Mouse (Mus musculus): ENCODE measurements around the gene Mmp28. TPM values are rescaled to one million over a fixed set of nuclear protein-coding genes. Genes with fewer than 3 reads are reported as not detected.

Gene Mmp28
- total RNA-seq (2021): 1 to 10 TPM; 4.7 to 4.9 TPM
- polyA plus RNA-seq (2012; rRNA removed): 3.3 and 4.4 TPM in 2 replicates
- long read RNA-seq, partial matches to known transcripts: 1 of 1 reads
- long read RNA-seq, other reads (novel, unspliced or antisense): 0 of 1 reads

- WGBS: under 1% methylated on average over 42 of the region's 42 CpGs
- Histone ChIP-seq H3K4me1 (ENCODE audit: control insufficient read depth, insufficient read depth, low read length) (peaks cover 24% of the 10 kb centered on the region), H3K9ac (ENCODE audit: low read depth, low read length) (peak within 1 kb of the TSS; percentile 90), H3K79me2 (replicated peaks; ENCODE audit: control insufficient read depth, insufficient read depth, low read length) (peaks cover 3% of the 10 kb centered on the region; the same call in 1 of the 2 replicates), H3K36me3 (ENCODE audit: control insufficient read depth, insufficient read depth, low read length) (peaks cover 4% of the 10 kb centered on the region; the same call in 1 of the 2 replicates), H3K4me3 (peak within 1 kb of the TSS; percentile 59), H3K27ac (peak within 1 kb of the TSS; percentile 78), H3K27me3 (ENCODE audit: control insufficient read depth, insufficient read depth, low read length) (no peaks in the 10 kb centered on the region)
- DNase-seq: peak; percentile 85 to 87
- intact Hi-C loops (cut with DNase I): no loop called here
- TF ChIP-seq POLR2A (IDR thresholded peaks at IDR 0.05; ENCODE audit: insufficient read depth, low read depth, low read length) (peak; percentile 42), CTCF (IDR thresholded peaks at IDR 0.05) (no peak), EP300 (IDR thresholded peaks at IDR 0.05; ENCODE audit: insufficient read depth, low read depth, low read length) (no peak)
Observed at GRCm38 (mm10) chr11:83462711-83463244, at the start of gene Mmp28. Gene Mmp28, minus strand, starts transcription at chr11:83463071.

GRCm38 (mm10) chr11:83509521-83509920 is 46.6 kb upstream of the Mmp28 start:
- Histone ChIP-seq H3K9ac (ENCODE audit: low read depth, low read length) (no peak overlapping the region), H3K4me3 (no peak overlapping the region), H3K27me3 (ENCODE audit: control insufficient read depth, insufficient read depth, low read length) (no peaks in the 10 kb centered on the region), H3K36me3 (ENCODE audit: control insufficient read depth, insufficient read depth, low read length) (no peaks in the 10 kb centered on the region; the same call in 1 of the 2 replicates), H3K79me2 (replicated peaks; ENCODE audit: control insufficient read depth, insufficient read depth, low read length) (no peaks in the 10 kb centered on the region), H3K4me1 (ENCODE audit: control insufficient read depth, insufficient read depth, low read length) (no peaks in the 10 kb centered on the region), H3K27ac (no peak overlapping the region)
- DNase-seq: no peak
- intact Hi-C loops (cut with DNase I): no loop called here
- no peak for TF ChIP-seq CTCF (IDR thresholded peaks at IDR 0.05)
- TF ChIP-seq POLR2A (IDR thresholded peaks at IDR 0.05; ENCODE audit: insufficient read depth, low read depth, low read length): no peak
- no peak for TF ChIP-seq EP300 (IDR thresholded peaks at IDR 0.05; ENCODE audit: insufficient read depth, low read depth, low read length)

GRCm38 (mm10) chr11:83504308-83504707 is 41.4 kb upstream of the Mmp28 start:
- Histone ChIP-seq H3K36me3 (ENCODE audit: control insufficient read depth, insufficient read depth, low read length) (no peaks in the 10 kb centered on the region; the same call in 1 of the 2 replicates), H3K79me2 (replicated peaks; ENCODE audit: control insufficient read depth, insufficient read depth, low read length) (no peaks in the 10 kb centered on the region), H3K27me3 (ENCODE audit: control insufficient read depth, insufficient read depth, low read length) (no peaks in the 10 kb centered on the region), H3K27ac (no peak overlapping the region), H3K4me1 (ENCODE audit: control insufficient read depth, insufficient read depth, low read length) (no peaks in the 10 kb centered on the region), H3K4me3 (no peak overlapping the region), H3K9ac (ENCODE audit: low read depth, low read length) (no peak overlapping the region)
- intact Hi-C loops (cut with DNase I): no loop called here
- no peak for TF ChIP-seq CTCF (IDR thresholded peaks at IDR 0.05)
- no peak for TF ChIP-seq EP300 (IDR thresholded peaks at IDR 0.05; ENCODE audit: insufficient read depth, low read depth, low read length)
- TF ChIP-seq POLR2A (IDR thresholded peaks at IDR 0.05; ENCODE audit: insufficient read depth, low read depth, low read length): no peak
- WGBS: 96% methylated on average over 5 of the region's 5 CpGs
- no peak for DNase-seq

GRCm38 (mm10) chr11:83495571-83495970 is 32.7 kb upstream of the Mmp28 start:
- no peaks in the 10 kb centered on the region for H3K36me3 ChIP-seq (ENCODE audit: control insufficient read depth, insufficient read depth, low read length)
- 83% methylated on average over 2 of the region's 2 CpGs for WGBS
- DNase-seq: no peak

GRCm38 (mm10) chr11:83491488-83491887 is 28.6 kb upstream of the Mmp28 start:
- no peaks in the 10 kb centered on the region for H3K4me1 ChIP-seq (ENCODE audit: control insufficient read depth, insufficient read depth, low read length)
- intact Hi-C loops (cut with DNase I): no loop called here
- 79% methylated on average over 4 of the region's 4 CpGs for WGBS

More at GRCm38 (mm10) chr11:83495571-83495970, 32.7 kb upstream of the Mmp28 start:
- H3K4me1 ChIP-seq (ENCODE audit: control insufficient read depth, insufficient read depth, low read length): no peaks in the 10 kb centered on the region
- H3K27me3 ChIP-seq (ENCODE audit: control insufficient read depth, insufficient read depth, low read length): no peaks in the 10 kb centered on the region
- no peaks in the 10 kb centered on the region for H3K79me2 ChIP-seq (replicated peaks; ENCODE audit: control insufficient read depth, insufficient read depth, low read length)
- H3K9ac ChIP-seq (ENCODE audit: low read depth, low read length): no peak overlapping the region
- no peak overlapping the region for H3K4me3 ChIP-seq
- no peak overlapping the region for H3K27ac ChIP-seq
- TF ChIP-seq EP300 (IDR thresholded peaks at IDR 0.05; ENCODE audit: insufficient read depth, low read depth, low read length): no peak
- TF ChIP-seq POLR2A (IDR thresholded peaks at IDR 0.05; ENCODE audit: insufficient read depth, low read depth, low read length): no peak
- TF ChIP-seq CTCF (IDR thresholded peaks at IDR 0.05): no peak
- intact Hi-C loops (cut with DNase I): no loop called here

More at GRCm38 (mm10) chr11:83491488-83491887, 28.6 kb upstream of the Mmp28 start:
- peaks cover 4% of the 10 kb centered on the region; the same call in 1 of the 2 replicates for H3K36me3 ChIP-seq (ENCODE audit: control insufficient read depth, insufficient read depth, low read length)
- no peak overlapping the region for H3K27ac ChIP-seq
- H3K79me2 ChIP-seq (replicated peaks; ENCODE audit: control insufficient read depth, insufficient read depth, low read length): no peaks in the 10 kb centered on the region
- no peak overlapping the region for H3K4me3 ChIP-seq
- H3K9ac ChIP-seq (ENCODE audit: low read depth, low read length): no peak overlapping the region
- no peak for DNase-seq
- TF ChIP-seq CTCF (IDR thresholded peaks at IDR 0.05) (peak; percentile 50), POLR2A (IDR thresholded peaks at IDR 0.05; ENCODE audit: insufficient read depth, low read depth, low read length) (no peak), EP300 (IDR thresholded peaks at IDR 0.05; ENCODE audit: insufficient read depth, low read depth, low read length) (no peak)
- no peaks in the 10 kb centered on the region for H3K27me3 ChIP-seq (ENCODE audit: control insufficient read depth, insufficient read depth, low read length)
